Mouse (Mus musculus) erythroid progenitor cell, adult 5-6 weeks (primary cell): Measurements from ENCODE around the gene Uckl1. TPM values are rescaled to one million over a fixed set of nuclear protein-coding genes. Genes with fewer than 3 reads are reported as not detected.
A peak's percentile ranks its signal among the peaks of the same experiment; 100 is the strongest.

Source experiments
- ATAC-seq: replicated peaks from 2 replicates; pipeline ENCODE4 v1.8.0; 2016; ENCODE audit warnings: moderate number of reproducible peaks, mild to moderate bottlenecking, moderate TSS enrichment, inconsistent platforms; ENCODE audit not compliant: poor library complexity, low FRiP score, severe bottlenecking
- total RNA-seq, 2 experiments: library from RNA; stranded (forward) in 1 of 2; stranded (reverse) in 1 of 2; fragments of 150-400 nt in 1 of 2; fragments of 186-747, 209-891 nt in 1 of 2; gene quantifications; 2 replicates each; pipeline versions ENCODE4 v1.2.3 to v1.2.4; 2015 to 2017; ENCODE audit warnings: low replicate concordance in 2 of 2

The Uckl1 gene
- total RNA-seq, 2 experiments from 2014 or later: 15.2 to 26.4 TPM

GRCm38 (mm10) chr2:181576613-181577012 lies 8.1 kb downstream of the Uckl1 start:
- no peak for ATAC-seq

DNA sequence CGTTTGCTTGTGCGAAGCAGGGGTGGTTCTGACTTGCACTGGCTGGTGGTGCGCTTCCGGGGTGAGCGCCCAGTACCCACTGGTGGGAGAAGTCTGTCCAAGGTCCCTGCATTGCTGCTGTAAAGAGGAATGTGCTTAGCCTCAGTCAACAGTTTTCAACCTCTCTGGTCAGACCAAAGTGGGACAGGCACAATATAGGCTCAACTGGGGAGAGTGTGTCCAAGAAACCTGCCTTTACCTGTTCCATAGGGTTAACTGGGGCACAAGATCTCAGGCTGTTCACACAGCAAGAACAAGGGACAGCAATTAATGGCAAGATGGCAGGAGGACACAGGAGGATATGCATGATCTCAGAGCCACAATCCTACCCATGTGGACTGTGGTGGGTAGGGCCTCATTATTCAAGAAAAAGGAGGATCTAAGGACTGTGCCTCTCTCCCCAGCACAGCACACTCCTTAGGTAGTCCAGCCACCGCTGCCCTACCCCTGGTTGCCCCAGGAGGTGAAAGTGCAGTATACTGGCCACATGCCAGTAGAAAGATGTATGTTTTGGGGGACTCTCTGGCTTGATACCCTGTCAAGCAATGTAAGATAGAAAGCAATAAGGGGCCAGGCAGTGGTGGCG lies 9.7 kb downstream of the Uckl1 start:
- ATAC-seq: no peak

DNA sequence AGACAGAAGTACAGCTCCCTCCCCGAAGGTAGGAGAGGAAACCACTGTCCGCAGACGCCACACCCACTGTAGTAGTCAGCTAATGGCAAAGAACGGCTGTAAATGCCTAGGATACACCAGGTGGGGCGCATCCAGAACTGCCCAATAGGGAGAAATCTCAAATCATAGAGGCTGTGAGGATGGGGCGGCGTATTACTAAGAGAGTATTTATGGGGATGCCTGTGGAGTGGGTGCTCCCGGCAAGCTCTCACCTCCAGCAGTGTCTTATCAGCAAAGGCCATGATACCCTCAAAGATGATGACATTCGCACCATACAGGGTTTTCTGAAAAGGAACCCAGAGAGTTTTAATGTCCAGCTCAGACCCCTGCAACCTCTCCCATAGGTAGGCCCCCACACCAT lies 10.7 kb downstream of the Uckl1 start:
- no peak for ATAC-seq

DNA sequence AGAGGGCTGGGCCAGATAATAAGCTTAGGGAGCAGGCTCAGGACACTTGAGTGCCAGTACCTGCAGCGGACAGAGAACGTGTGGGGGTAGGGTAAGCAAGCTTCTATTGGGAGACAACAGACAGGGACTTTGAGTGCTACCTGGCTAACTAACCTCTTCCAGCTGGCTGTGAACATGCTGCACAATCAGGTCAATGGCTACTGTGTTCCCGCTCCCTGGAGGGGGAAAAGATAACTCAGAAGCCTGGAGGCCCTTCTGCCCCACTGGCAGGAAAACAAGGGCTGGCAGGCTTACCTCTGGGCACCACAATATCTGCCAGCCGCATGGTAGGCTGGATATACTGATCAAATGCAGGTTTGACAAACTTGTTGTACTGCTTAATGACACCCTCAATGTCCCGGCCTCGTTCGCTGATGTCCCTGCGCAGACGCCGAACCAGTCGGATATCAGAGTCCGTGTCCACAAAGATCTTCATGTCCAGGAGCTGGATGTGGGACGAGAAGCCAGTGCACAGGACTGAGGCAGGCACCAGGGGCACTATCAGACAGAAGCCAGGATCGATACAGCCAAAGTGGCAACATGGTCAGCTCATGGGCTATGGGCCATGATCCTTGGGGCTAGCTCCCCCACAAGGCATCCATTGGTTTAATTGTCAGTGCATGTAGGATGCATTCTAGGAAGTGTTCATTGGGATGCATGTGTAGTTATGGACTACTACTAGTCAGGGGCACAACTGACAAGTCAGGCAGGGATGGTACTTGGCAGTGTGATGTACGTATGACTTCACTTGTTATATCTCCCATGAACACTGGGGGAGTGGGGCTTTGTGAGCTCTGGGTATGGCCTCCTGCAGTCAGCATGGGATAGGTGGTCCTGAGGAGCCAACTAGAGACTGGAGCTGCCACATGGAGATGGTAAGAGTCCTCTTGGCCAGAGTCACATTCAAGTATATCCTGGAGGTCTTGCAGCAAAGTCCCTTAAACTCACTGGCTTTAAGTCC lies 11.5 kb downstream of the Uckl1 start:
- ATAC-seq: no peak

DNA sequence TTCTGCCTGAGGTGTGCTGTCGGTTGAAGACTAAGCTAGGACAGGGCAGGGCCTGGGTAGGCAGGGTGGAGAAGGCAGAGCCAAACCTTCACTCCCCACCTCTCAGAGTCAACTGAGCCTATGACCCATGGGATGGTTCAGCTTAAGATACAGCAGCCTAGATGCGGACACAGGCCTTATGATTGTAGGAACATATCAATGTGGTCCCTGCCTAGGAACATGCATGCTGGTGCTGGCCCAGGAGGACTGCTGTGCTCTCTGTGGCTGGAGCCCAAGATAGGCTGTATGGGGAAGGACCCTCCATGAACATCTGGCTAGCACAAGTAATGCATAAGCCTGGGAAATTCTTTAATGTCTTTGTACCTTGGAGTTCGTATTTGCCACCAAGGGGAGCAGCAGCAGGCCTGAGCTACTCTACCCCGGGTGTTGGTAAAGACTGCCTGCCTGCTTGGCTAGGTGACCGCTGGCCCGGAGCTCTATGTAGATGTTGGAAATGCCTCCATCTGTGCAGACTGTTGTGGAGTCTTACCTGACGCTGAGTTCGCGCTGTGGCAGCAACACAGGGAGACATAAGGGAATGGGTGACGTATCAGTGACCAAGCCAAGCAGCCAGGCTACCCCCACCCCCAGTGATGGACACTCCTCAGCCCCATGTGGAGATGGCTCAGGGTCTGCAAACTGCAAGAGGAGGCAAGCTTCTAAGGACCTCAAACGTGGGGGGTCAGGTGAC lies 12.6 kb downstream of the Uckl1 start:
- no peak for ATAC-seq

GRCm38 (mm10) chr2:181570921-181571595 lies 13.6 kb downstream of the Uckl1 start:
- no peak for ATAC-seq

GRCm38 (mm10) chr2:181570375-181570774 lies 14.3 kb downstream of the Uckl1 start:
- ATAC-seq: no peak

DNA sequence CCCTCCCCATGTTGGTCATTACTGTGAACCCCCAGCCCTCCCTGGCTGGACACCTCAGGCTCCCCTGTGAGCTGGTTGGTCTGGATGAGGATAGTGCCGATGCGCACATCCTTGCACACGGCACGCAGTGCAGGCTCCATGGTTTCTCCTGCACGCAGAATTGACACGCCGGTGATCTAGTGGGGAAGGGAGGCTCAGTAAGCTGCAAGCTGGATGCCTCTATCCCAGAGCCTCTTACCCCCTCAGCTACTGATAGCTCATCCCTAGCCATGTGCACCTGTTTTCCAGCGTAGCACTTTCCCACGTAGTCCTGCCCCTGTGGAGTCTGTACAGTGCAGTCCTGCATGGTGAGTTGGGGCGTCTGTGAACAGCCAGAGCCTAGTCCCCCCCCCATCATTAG lies 14.8 kb downstream of the Uckl1 start:
- no peak for ATAC-seq

DNA sequence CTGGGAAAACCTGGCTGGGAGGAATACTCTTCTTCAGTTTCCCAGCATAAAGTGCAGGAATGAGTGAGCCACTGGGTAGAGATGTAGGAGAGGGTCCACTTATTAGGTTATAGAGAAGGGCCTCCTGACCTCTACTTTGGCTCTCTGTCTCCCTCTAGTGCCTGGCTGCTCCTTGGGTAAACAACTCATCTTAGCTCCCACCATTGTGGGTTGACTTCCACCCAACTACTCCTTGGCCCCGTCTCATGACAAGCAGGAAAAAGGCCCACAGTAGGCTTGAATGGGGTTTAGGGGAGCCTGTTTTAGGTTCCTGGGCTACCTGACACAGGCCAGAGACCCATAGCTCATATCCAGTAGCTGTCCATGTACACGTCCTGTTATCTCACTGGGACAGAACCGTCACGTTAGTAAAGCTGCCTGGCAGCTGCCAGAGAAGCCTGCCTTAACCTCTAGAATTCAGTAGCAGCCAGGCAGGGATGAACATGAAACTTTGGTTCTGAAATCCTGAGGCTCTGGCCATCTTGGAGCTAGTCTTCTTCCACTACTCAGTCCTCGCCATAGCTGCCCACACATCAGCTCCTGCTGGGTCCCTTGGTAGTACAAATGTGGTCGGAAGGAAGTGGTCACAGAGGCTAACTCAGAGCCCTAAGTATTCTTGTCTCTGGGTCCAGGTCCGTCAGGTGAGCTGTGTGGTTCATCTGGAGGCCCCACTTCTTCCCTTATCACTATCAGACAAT lies 16.3 kb downstream of the Uckl1 start:
- peak; percentile 83 for ATAC-seq

DNA sequence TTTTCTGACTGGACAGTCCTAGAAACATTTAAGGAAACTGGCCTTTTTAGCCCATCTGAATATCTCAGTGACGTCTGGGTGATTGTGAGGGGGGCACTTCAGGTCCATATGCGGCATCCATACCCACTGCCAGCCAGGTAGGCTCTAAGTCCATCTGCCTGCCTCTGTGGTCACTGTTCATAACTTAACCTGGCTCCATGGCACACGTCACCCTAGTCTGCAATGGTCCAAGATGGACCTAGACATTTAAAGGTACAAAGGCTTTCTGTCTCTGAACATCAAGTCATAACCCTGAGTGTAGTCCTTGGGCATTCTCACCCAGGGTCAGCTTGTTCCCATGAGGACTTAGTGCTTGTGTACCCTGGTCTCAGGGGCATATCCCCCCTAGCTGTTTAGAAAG lies 17.4 kb downstream of the Uckl1 start:
- no peak for ATAC-seq

DNA sequence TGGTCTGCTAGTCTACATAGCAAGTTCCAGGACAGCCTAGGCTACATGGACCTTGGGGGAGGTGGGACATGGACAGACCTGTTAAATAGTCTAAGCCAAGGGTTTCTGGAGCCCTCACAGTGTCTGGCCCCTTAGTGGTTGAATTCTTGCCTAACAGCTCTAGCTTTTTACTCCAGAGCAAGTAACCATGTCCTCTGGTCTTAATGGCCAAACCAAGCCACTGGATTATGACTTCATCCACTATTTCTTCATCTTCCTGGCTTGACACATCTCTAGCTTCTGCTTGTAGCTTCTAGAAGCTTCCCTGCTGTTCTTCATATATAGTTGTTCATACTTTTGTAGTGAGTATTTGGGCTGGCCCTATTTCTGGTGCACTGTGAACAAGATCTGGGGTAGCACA lies 30.9 kb downstream of the Uckl1 start:
- ATAC-seq: no peak

- ATAC-seq: no peak
Measured at GRCm38 (mm10) chr2:181550233-181550632, 34.5 kb downstream of the Uckl1 start.

- ATAC-seq: no peak
Measured at GRCm38 (mm10) chr2:181548682-181549081, 36.0 kb downstream of the Uckl1 start.

DNA sequence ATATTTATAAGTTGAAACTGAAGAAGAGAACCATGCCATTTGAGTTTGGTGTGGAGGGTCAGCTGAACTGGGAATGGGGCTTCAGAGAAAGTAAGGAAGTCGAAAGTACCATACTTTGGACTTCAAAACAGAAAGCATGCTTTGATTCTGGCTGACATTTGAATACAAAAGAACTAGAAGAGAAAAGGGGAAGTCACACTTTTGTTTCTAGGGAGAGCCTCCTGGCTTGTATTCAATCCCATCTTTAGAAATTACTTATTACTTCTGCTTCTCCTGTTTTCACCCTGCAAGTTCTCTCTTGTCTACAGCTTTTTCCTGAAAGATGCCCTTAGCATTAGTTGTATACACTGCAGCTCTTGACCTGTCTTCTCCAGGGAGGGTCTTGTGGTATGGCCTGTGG lies 36.5 kb downstream of the Uckl1 start:
- no peak for ATAC-seq

GRCm38 (mm10) chr2:181546142-181546541 lies 38.5 kb downstream of the Uckl1 start:
- ATAC-seq: peak; percentile 55

DNA sequence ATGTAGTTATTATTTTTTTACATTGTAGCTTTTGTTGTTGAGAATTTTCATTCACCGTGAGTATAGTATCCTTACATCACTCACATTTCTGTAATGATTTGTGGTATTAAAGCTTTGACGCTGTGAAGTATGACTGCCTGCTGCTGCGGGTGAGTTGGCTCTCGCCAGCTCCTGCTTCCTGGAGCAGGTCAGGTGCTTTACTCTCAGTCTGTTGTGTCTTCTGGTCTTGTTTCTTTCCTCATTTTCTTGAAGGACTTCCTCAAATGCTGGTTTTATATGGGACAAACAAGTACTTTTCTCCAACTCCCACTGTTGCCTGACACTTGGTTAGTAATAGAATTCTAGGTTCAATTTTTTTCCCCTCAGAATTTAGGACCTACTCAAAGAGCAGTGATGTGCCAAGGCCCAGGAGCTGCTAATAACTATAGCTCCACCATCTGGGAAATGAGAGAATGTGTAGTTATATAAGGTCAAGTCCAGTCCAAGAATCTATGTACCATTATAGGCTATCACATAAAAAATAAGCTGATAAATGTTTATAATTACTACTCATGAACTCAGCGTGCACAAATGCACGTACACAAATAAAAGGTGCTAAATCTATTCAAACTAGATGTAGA lies 42.8 kb downstream of the Uckl1 start:
- no peak for ATAC-seq

GRCm38 (mm10) chr2:181537444-181538047 lies 47.1 kb downstream of the Uckl1 start:
- ATAC-seq: no peak; the same call in 1 of the 2 replicates

DNA sequence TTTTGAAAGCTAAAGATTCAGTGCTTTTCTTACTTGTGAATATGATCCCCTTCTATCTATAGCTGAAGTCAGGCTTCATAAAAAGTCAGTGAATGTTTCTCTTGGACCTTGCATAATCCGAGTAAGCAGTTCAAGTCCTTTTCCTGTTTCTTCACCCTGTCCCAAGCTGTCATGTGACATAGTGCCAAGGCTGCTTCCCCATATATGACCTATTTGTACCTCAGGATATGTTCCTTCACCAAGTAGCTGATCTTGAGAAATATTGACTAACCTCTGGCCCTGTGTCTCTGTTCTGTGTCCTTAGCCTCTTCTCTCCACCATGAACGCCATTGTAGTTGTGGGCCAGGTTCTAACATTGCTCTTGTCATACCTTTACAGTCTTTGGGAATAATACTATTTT lies 48.3 kb downstream of the Uckl1 start:
- ATAC-seq: no peak
